Mouse (Mus musculus) forebrain, embryonic 12.5 days (tissue): ENCODE measurements around the gene Rprd2. TPM values are rescaled to one million over a fixed set of nuclear protein-coding genes. Genes with fewer than 3 reads are reported as not detected.

Experiments
- ATAC-seq: fragments of 200-750 bp; cut with Nextera tagmentation; 2 replicates; pipeline ENCODE4 v1.8.0; 2017; ENCODE audit warnings: moderate TSS enrichment; ENCODE audit not compliant: low FRiP score
- H3K27ac ChIP-seq: fragments of 300-500 bp; sonication (generic); 2 replicates; pipeline ENCODE4 v1.5.1; 2016; ENCODE audit warnings: mild to moderate bottlenecking
- H3K27me3 ChIP-seq: fragments of 300-500 bp; sonication (generic); 2 replicates; pipeline ENCODE4 v1.6.1; 2016; ENCODE audit warnings: mild to moderate bottlenecking
- H3K36me3 ChIP-seq: fragments of 300-500 bp; sonication (generic); replicated peaks from 2 replicates; pipeline ENCODE4 v1.6.1; 2016; ENCODE audit warnings: mild to moderate bottlenecking
- H3K4me1 ChIP-seq: fragments of 300-500 bp; sonication (generic); 2 replicates; pipeline ENCODE4 v1.6.1; 2016
- H3K4me2 ChIP-seq: fragments of 300-500 bp; sonication (generic); 2 replicates; pipeline ENCODE4 v1.6.1; 2016; ENCODE audit warnings: mild to moderate bottlenecking, moderate library complexity
- H3K4me3 ChIP-seq: fragments of 300-500 bp; sonication (generic); replicated peaks from 2 replicates; pipeline ENCODE4 v1.5.1; 2016; ENCODE audit warnings: mild to moderate bottlenecking
- H3K9ac ChIP-seq: fragments of 300-500 bp; sonication (generic); 2 replicates; pipeline ENCODE4 v1.6.1; 2016; ENCODE audit warnings: mild to moderate bottlenecking
- H3K9me3 ChIP-seq: fragments of 300-500 bp; sonication (generic); 2 replicates; pipeline ENCODE4 v1.6.1; 2016
- WGBS: fragments of 180-500 bp; shearing (Covaris S2); methylation state at CpG from one replicate; pipeline ENCODE4 v1.1.7; 2016; 5-methylcytosine and 5-hydroxymethylcytosine counted together
- polyA plus RNA-seq: library from polyadenylated mRNA; unstranded; fragments of >200 nt; fragmentation: Nextera tagmentation; extraction: Ambion mirVana; gene quantifications from 2 replicates; pipeline ENCODE4 v1.2.1, GENCODE M21; 2016

Gene Rprd2
- polyA plus RNA-seq, 1 experiment from 2014 or later: 29.1 TPM

GRCm38 (mm10) chr3:95758467-95759218 is 60.0 kb downstream of the Rprd2 start:
- Histone ChIP-seq H3K9me3 (no peaks in the 10 kb centered on the region), H3K4me1 (peaks cover 9% of the 10 kb centered on the region), H3K36me3 (peaks cover 6% of the 10 kb centered on the region), H3K27me3 (no peaks in the 10 kb centered on the region), H3K4me3 (no peak overlapping the region), H3K4me2 (no peak overlapping the region), H3K9ac (no peak overlapping the region), H3K27ac (no peak overlapping the region)
- ATAC-seq: no peak
- 57% methylated on average over 9 of the region's 9 CpGs for WGBS

DNA sequence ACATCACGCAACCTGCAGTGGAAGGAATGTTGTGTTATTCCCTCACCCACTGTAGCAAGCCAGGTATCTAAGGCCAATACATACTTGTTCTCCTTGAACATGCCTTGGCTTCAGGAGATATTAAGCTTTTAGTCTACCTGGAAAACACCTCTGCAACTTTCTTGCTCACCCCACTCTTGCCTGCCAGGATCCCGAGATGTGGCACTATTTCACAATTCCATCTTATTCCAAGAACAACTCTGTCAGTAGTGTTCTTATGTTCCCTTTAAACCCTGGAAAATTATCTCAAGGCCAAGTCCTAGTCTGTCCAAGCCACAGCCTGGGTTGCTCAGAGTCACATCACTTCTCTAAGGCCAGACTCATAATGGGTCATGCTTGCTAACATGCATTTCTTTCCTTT is 61.9 kb downstream of the Rprd2 start:
- Histone ChIP-seq H3K27ac (no peak overlapping the region), H3K4me2 (no peak overlapping the region), H3K4me1 (peaks cover 10% of the 10 kb centered on the region), H3K9me3 (no peaks in the 10 kb centered on the region), H3K27me3 (no peaks in the 10 kb centered on the region), H3K36me3 (peaks cover 11% of the 10 kb centered on the region), H3K4me3 (no peak overlapping the region), H3K9ac (no peak overlapping the region)
- WGBS: 90% methylated on average over 2 of the region's 2 CpGs
- no peak for ATAC-seq

DNA sequence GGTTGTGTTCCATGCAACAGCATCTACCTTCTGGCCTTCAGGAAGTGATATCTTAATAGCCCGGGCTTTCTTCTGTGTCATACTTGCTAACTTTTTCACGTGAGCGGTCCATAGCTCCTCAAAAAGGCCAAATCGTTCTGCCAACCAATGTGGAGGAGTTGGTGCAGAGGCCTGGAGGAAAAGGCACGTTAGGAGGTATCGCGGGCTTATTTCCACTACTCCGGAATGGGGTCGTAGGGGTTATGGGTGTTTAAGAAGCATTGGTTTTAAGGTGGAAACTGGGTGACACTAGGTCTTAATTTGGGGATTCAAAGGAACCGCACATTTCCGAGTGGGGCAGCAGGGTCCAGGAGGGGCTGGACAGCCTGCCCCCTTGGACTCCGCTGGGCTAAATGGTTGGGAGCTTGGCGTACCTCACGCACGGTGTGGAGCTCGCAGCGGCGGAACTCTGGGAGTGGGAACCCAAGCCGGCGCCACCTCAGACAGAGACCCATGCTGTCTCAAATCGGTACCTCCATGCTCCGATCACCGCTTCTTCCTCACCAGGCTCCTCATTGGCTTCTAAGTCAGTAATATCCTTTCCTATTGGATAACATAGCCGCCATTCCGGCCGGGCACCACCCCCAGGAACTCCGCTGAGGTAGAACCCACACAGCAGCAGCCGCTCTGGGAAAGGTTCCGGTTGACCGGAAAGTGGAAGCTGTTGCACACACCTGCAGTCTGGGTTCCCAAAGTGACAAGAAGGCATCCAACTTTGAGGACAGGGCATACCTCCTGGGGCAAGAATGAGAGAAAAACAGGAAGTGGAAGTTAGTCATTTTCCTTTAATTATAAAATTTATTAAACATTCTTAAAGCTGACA is 64.1 kb downstream of the Rprd2 start:
- peaks cover 10% of the 10 kb centered on the region for H3K4me1 ChIP-seq
- WGBS: under 1% methylated on average over 30 of the region's 30 CpGs

DNA sequence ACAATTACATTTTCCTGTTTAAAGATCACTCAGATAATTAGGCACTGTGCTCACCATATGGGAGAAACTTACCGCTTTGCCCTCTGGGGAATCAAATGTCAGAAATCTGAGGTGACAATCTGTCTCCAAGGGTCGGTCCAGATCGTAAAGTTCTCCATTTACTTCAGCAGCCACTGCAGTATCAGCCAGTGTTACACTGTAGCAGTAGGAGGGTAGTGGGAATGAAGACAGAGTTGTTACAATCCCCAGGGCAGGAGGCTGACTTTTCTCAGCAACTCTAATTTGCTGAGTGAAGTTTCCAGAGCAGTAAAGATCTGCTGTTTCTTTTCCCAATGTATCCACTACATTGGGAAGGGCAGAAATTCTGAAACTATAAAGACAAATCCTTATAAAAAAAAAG is 65.7 kb downstream of the Rprd2 start:
- 88% methylated on average over 3 of the region's 3 CpGs for WGBS
- no peak overlapping the region for H3K9ac ChIP-seq
- H3K36me3 ChIP-seq: peaks cover 49% of the 10 kb centered on the region

More for the DNA sequence above, 64.1 kb downstream of the Rprd2 start:
- Histone ChIP-seq H3K4me2 (peak overlapping the region; percentile 68), H3K9me3 (no peaks in the 10 kb centered on the region), H3K9ac (peak overlapping the region; percentile 64), H3K27me3 (no peaks in the 10 kb centered on the region), H3K36me3 (peaks cover 33% of the 10 kb centered on the region), H3K27ac (peak overlapping the region; percentile 63), H3K4me3 (peak overlapping the region; percentile 82)
- peak; percentile 99 for ATAC-seq

DNA sequence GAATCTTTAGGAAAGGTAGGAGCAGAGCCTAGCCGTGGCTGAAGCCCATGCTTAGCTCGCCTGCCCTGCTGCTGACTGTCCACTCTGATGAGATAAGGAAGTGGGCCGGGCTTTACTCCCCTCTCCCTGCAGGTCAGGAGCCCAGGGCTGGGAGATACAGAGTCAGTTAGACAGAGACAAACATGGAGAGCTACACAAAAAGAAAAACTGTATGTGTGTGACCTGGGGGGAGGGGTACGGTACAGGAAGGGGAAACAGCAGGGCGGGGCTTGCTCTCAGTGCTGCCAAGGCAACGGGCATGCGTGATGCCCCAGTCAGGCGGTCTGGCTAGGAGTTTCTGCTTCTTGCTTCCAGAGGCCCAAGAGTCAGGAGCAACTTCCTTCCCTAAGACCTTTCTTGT is 78.3 kb downstream of the Rprd2 start:
- no peak overlapping the region for H3K4me3 ChIP-seq
- no peaks in the 10 kb centered on the region for H3K4me1 ChIP-seq
- peaks cover 83% of the 10 kb centered on the region for H3K36me3 ChIP-seq
- H3K4me2 ChIP-seq: no peak overlapping the region
- 93% methylated on average over 8 of the region's 8 CpGs for WGBS
- no peaks in the 10 kb centered on the region for H3K9me3 ChIP-seq
- no peaks in the 10 kb centered on the region for H3K27me3 ChIP-seq
- no peak for ATAC-seq
- no peak overlapping the region for H3K27ac ChIP-seq
- no peak overlapping the region for H3K9ac ChIP-seq

More for the DNA sequence above, 65.7 kb downstream of the Rprd2 start:
- Histone ChIP-seq H3K4me2 (no peak overlapping the region), H3K4me1 (peaks cover 10% of the 10 kb centered on the region), H3K9me3 (no peaks in the 10 kb centered on the region), H3K4me3 (no peak overlapping the region), H3K27me3 (no peaks in the 10 kb centered on the region), H3K27ac (no peak overlapping the region)
- ATAC-seq: no peak

DNA sequence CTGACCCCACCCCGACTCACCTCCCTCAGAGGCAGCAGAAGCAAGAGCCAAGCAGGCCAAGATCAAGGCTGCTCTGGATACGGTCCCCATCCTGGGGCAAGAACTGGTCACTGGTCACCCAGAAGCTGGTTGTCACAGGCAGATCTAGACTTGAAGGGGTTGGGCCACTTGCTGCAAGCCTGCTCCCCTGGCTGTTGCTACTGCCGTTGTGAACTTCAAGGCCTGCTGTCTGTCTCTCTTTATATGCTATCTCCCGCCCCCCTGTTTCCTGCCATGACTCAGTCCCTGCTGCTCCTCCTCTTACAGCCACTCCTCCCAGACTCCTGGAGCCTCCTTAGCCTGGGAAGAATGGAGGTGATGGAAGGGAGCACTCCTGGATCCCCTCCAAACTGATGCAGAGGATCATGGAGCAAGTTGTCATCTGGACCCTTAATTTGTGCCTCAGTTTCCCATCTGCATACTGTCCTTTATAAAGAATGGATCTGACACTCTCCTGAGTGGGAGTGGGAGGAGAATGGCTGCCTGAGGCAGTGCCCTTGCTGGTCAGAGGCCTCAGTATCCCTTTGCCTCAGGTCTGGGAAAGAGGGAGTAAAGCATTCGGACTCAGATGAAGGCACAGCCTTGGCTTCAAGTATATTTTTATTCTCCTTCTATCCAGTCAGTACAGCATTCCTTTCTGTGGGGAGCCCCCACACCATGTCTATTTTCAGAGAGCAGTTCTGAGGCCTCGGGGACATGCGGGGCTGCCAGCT is 79.1 kb downstream of the Rprd2 start, which contains the start of gene Ecm1:
Ecm1 (minus strand) TSS at position 217 of the 752 bp plus-strand sequence.
- no peak within 1 kb of the TSS for H3K4me2 ChIP-seq
- ATAC-seq: no peak
- no peak within 1 kb of the TSS for H3K4me3 ChIP-seq
- no peaks in the 10 kb centered on the region for H3K9me3 ChIP-seq
- peaks cover 79% of the 10 kb centered on the region for H3K36me3 ChIP-seq
- no peaks in the 10 kb centered on the region for H3K27me3 ChIP-seq
- H3K4me1 ChIP-seq: no peaks in the 10 kb centered on the region
- 84% methylated on average over 7 of the region's 7 CpGs for WGBS
- H3K9ac ChIP-seq: no peak within 1 kb of the TSS
- H3K27ac ChIP-seq: no peak within 1 kb of the TSS

- no peaks in the 10 kb centered on the region for H3K9me3 ChIP-seq
- no peak overlapping the region for H3K9ac ChIP-seq
- H3K27me3 ChIP-seq: no peaks in the 10 kb centered on the region
- WGBS: 88% methylated on average over 12 of the region's 12 CpGs
- peaks cover 43% of the 10 kb centered on the region for H3K36me3 ChIP-seq
- ATAC-seq: no peak
- no peak overlapping the region for H3K4me3 ChIP-seq
- no peaks in the 10 kb centered on the region for H3K4me1 ChIP-seq
- H3K4me2 ChIP-seq: no peak overlapping the region
- no peak overlapping the region for H3K27ac ChIP-seq
These were observed 83.5 kb downstream of the Rprd2 start for GRCm38 (mm10) chr3:95735071-95735670.

- ATAC-seq: no peak
- Histone ChIP-seq H3K4me2 (no peak overlapping the region), H3K36me3 (peaks cover 33% of the 10 kb centered on the region), H3K9ac (no peak overlapping the region), H3K27me3 (no peaks in the 10 kb centered on the region), H3K4me1 (no peaks in the 10 kb centered on the region), H3K27ac (no peak overlapping the region), H3K9me3 (no peaks in the 10 kb centered on the region), H3K4me3 (no peak overlapping the region)
- WGBS: 79% methylated on average over 13 of the region's 13 CpGs
These were observed 84.5 kb downstream of the Rprd2 start for GRCm38 (mm10) chr3:95734092-95734702.

- no peak overlapping the region for H3K4me3 ChIP-seq
- H3K36me3 ChIP-seq: peaks cover 29% of the 10 kb centered on the region
- no peaks in the 10 kb centered on the region for H3K4me1 ChIP-seq
- 87% methylated on average over 11 of the region's 11 CpGs for WGBS
- H3K4me2 ChIP-seq: no peak overlapping the region
- ATAC-seq: no peak
- 0 out of 2 replicates have a peak overlapping the region, but pooled peaks have one; percentile 13 for H3K27ac ChIP-seq
- no peaks in the 10 kb centered on the region for H3K27me3 ChIP-seq
- no peaks in the 10 kb centered on the region for H3K9me3 ChIP-seq
- no peak overlapping the region for H3K9ac ChIP-seq
These were observed 85.7 kb downstream of the Rprd2 start for GRCm38 (mm10) chr3:95732744-95733521.

- no peak overlapping the region for H3K4me2 ChIP-seq
- no peaks in the 10 kb centered on the region for H3K9me3 ChIP-seq
- no peak overlapping the region for H3K9ac ChIP-seq
- H3K36me3 ChIP-seq: peaks cover 25% of the 10 kb centered on the region
- 97% methylated on average over 9 of the region's 9 CpGs for WGBS
- H3K27ac ChIP-seq: no peak overlapping the region
- H3K4me1 ChIP-seq: no peaks in the 10 kb centered on the region
- H3K27me3 ChIP-seq: no peaks in the 10 kb centered on the region
- ATAC-seq: no peak
- no peak overlapping the region for H3K4me3 ChIP-seq
These were observed 86.4 kb downstream of the Rprd2 start for GRCm38 (mm10) chr3:95732297-95732696.

DNA sequence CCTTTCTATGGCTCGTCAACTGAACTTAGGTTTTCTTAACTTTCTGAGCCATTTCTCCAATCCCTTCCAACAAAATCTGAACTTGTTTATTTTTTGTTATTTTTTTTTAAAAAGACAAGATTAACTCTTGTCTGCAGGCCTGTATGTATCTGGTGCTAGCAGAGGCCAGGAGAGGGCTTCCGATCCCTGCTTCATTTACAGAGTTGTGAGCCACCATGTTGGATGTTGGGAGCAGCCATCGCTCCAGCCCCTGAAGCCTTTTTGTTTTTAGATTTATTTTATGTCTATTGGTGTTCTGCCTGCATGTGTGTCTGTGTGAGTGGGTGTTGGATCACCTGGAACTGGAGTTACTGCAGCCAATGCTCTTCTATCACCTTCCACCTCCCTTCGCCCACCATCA is 86.9 kb downstream of the Rprd2 start:
- Histone ChIP-seq H3K4me2 (no peak overlapping the region), H3K4me3 (no peak overlapping the region), H3K27me3 (no peaks in the 10 kb centered on the region), H3K9me3 (no peaks in the 10 kb centered on the region), H3K27ac (no peak overlapping the region), H3K4me1 (no peaks in the 10 kb centered on the region), H3K36me3 (peaks cover 24% of the 10 kb centered on the region), H3K9ac (no peak overlapping the region)
- WGBS: 87% methylated on average over 4 of the region's 4 CpGs
- ATAC-seq: no peak
